Mouse (Mus musculus) MN1 (cell line): Measurements from ENCODE around the gene Mnat1.

Experiments
- DNase-seq: peaks from one replicate; pipeline ENCODE4 v3.0.0-alpha.2; 2016; ENCODE audit warnings: low spot score

Mnat1 gene

DNA sequence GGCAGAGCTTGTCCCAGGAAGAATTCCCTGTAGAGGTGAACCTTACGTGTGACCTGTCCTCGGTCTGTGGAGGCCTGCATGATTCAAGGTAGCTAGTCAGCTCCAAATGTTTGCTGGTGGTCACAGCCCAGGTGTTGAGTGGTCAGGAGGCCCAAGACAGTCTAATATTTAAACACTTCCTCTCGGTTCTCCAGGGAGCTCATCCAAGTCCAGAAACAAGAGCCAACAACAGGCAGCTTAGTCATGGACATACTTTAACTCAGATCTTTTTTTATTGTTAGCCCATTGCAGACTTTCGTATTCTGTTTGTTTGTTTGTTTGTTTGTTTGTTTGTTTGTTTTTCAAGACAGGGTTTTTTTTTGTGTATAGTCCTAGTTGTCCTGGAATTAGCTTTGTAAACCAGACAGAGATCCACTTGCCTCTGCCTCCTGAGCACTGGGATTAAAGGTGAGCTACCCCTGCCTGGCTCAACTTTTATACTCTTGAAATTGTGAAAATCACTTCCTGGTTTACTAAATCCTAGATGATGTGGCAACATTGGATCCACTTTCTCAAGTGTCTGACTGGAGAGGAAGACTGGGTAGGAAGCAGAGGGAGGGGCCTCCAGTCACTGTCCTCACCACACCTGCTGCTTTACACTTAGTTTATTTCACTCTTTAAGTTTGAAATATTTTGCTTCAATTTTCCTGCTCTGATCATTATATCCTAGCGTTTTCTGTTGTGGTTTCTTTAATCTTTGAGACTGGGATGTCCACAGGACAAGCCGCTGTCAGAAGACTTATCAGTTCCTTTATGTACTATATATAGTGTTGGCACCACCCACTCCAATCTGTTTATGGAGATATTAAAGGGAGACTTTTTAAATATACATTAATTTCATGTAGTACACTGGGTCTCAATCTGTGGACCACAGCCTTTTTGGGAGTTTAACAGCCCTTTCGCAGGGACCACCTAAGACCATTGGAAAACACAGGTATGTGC is 194.5 kb downstream of the Mnat1 start:
- DNase-seq, result no peak
